Mouse (Mus musculus): ENCODE data around the gene Lmbr1l. TPM values are rescaled to one million over a fixed set of nuclear protein-coding genes. Genes with fewer than 3 reads are reported as not detected.

The Lmbr1l gene
- total RNA-seq, 2 experiments from 2014 or later, result 13.8 to 18.4 TPM

DNA sequence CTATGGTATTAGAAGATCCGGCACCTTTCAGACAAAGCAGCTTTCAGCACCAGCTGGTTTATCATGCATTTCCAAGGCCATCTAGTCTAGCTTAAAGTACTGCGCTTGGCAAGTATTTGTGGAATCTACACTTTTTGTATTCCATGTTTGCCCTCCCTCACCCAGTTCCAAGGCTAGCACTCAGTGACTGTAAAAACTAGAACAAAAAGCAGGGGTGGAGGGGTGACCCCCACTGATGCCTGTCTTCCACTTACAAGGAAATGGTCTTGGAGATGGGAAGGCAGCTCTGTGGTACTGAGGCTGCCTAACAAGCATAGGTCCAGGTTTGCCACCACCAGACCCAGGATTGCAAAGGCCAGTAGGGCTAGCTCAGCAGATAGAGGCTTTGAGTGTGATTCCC lies 15.4 kb downstream of the Lmbr1l start:
- intact Hi-C loops (cut with DNase I), result no loop called here
- DNase-seq (ENCODE audit: low spot score in 2 of 2), result no peak

DNA sequence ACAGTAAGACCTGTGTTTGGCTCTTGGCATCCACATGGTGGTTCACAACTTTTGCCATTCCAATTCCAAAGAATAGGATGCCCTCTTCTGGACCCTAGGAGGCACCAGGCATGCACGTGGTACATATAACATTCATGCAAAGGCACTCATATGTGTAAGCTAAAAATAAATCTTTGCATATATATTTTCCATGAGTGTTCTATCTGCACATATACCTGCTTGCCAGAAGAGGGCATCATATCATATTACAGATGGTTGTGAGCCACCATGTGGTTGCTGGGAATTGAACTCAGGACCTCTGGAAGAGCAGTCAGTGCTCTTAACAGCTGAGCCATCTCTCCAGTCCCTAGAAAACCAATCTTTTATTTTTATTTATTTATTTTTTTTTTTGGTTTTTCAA lies 16.5 kb downstream of the Lmbr1l start:
- no peak for DNase-seq (ENCODE audit: low spot score in 2 of 2)
- intact Hi-C loops (cut with DNase I), result no loop called here

DNA sequence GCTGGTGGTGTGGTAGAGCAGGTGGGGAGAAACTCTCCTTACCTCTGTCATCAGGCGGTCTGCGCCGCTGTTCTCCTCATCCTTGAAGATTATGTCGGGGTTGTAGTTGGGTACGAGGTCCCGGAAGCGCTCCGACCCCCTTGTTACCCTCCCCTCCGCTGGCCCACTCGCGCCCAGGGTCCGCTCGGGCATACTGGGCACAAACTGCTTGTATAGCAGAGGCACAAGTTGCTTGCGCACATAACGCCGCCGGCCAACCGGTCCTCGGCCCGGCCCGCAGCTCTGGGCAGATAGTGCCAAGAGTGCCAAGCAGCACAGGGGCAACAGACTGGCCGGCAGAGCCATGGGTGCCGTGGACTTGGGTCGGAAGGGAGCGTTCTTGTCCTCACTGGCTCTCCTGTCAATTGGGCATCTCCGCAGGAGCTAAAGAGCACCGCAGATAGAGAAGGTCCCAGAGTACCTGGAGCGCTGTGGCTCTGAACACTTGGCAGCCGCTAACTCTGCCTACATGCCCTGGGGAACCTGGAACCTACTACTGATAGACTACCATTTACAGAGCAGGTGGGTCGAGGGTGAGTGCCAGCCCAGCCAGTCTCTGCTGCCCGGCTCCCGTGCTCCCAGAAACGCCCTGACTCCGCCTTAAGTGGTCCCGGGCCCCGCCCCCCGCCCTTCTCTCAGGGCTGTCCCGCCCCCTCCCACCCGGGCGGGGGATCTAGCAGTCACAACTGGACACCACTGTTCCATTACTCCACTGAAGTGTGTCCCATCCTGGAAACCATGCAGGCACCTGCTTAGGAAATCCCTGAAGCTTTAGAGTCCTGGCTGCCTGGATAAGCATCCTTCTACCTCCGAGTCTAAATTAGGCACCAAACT lies 19.9 kb downstream of the Lmbr1l start, which contains the start of gene Dhh:
Gene Dhh, minus strand, starts transcription at position 613 of the 873 bp plus-strand sequence.
- no peak for DNase-seq (ENCODE audit: low spot score in 2 of 2)
- intact Hi-C loops (cut with DNase I), result no loop called here

DNA sequence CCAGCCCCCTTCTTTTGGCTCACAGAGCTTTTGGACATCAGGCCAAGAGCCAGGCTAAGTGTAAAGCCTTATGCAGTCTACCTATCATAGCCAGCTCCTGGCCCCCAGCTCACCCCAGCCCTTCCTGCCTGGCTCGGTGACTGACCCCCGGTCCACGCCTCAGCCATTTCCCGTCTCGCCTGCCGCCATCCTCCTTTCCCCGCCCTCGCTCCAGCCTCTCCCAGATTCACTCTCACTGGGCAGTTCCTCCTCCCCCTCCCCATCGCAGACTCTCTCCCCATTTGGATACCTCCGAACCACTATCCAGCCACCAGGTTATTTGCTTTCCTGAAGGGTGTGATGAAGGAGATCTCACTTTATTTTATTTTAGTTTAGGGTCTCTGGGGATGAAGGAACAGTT lies 20.5 kb downstream of the Lmbr1l start:
- no peak for DNase-seq (ENCODE audit: low spot score in 2 of 2)
- intact Hi-C loops (cut with DNase I), result no loop called here

- intact Hi-C loops (cut with DNase I), result no loop called here
- DNase-seq (ENCODE audit: low spot score in 2 of 2), result no peak
Observed at GRCm38 (mm10) chr15:98895635-98896589, 22.1 kb downstream of the Lmbr1l start.

DNA sequence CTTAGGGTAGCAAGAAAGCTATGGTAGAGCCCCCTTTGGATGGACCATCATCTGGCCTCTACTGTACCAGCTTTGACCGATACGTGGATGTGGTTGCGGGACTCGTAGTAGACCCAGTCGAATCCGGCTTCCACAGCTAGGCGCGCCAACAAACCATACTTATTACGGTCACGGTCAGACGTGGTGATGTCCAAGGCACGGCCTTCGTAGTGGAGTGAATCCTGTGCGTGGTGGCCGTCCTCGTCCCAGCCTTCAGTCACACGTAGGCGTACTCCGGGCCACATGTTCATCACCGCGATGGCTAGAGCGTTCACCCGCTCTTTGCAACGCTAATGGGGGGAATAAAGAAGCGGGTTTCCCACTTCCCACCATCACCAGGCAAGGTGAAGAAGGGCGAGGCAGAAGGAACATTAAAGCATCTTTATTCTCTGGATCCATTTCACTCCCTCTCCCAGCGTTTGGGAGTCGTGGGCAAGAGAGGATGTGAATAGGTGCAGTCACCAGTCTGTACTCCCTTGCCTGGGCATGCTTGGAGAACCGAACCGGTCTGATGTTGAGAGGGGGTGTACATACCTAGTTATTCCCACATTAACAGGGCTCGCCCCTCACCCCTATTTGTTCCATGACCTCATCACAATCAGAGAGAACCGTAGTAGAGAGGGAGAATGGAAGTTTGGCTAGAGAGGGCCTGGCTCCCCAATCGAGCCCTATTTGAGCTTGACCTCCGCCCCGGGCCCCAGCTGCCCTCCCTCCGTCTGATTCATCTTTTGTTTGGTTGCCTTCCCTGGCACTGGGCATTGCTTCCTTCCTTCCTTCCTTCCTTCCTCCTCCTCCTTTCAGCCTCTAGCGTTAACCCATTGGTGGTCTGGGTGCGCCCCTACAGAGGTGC lies 23.0 kb downstream of the Lmbr1l start:
- no peak for DNase-seq (ENCODE audit: low spot score in 2 of 2)
- intact Hi-C loops (cut with DNase I), result no loop called here

DNA sequence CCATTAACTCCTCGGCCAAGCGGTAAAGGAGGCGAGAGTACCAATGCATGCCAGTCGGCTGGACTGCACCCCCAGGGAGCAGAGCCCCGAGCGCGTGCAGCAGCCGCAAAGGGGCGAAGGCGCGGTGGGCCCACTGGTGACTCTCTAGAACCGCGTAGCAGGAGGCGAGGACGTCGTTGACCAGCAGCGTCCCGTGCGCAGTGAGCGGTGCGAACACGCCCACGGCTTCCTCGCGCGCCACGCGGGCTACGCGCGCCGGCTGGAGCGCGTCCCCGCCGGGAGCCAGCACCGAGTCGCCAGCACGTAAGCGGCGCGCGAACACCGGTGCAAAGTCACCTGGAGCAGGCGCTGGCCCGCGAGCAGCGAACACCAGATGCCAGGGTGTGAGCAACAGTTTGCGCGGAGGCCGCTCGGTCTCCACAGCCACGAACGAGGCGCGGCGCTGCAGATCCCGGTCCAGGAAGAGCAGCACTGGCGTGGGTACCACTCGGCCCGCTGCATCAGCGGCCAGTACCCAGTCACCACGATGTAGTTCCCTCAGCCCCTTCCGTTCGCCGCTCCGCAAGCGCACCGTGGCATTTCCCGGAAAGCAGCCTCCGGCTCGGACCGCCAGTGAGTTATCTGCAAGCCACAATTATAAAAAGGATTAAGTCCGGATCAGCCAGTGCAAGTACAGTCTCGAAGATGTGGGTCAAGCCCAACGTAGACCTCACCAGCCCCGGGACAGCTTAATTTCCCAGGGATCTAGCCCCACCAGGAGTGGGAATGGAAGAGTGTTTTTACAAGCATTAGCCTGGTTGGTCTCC lies 23.9 kb downstream of the Lmbr1l start, which contains the start of gene Rhebl1:
Gene Rhebl1, minus strand, starts transcription at position 601 of the 806 bp plus-strand sequence.
- intact Hi-C loops (cut with DNase I), result loop anchor here (2.0 kb wide), 1 partner anchor 35 kb away; no protein-coding TSS in a partner anchor
- DNase-seq (ENCODE audit: low spot score in 2 of 2), result peak; percentile 49 to 59

GRCm38 (mm10) chr15:98893036-98893435 lies 25.0 kb downstream of the Lmbr1l start:
- no peak for DNase-seq (ENCODE audit: low spot score in 2 of 2)
- intact Hi-C loops (cut with DNase I), result loop anchor here (2.0 kb wide), 1 partner anchor 36 kb away; no protein-coding TSS in a partner anchor

DNA sequence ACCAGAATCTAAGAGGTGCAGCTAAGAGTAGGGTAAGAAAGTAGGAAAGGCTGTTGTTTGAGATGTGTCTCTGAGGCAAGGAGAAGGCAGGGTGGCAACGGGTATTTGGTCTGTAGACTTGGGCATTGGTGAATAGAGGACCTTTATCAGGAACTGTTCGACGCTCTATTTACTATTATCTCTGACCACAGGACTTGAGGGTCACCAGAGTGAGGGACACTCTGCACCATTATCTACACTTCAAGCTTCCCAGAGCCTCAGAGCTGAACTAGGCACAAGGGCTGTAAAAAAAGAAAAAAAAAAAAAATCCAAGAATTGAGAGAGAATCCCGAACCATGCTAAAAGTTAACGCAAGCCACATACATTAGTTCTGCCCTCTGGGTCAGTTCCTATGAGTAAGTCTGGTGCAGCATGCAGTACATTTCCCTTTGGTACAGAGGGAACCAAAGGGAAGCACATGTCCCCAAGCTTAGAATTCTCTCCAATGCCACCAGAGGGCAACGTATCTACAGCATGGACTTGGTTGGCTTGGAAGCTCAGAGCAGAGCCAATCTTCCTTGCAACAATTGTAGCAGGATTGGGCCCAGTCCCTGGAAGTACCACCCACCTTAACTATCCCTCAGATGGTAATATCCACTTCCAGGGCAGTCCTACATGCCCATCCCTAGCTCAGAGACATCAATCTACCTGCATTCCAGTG lies 26.0 kb downstream of the Lmbr1l start:
- intact Hi-C loops (cut with DNase I), result loop anchor here (1.0 to 2.0 kb wide), 2 partner anchors 37 to 102 kb away; no protein-coding TSS in a partner anchor
- peak; percentile 64 to 83 for DNase-seq (ENCODE audit: low spot score in 2 of 2)

- intact Hi-C loops (cut with DNase I), result no loop called here
- DNase-seq (ENCODE audit: low spot score in 2 of 2), result no peak
Observed at GRCm38 (mm10) chr15:98891198-98891742, 26.8 kb downstream of the Lmbr1l start.

GRCm38 (mm10) chr15:98887526-98887925 lies 30.5 kb downstream of the Lmbr1l start:
- intact Hi-C loops (cut with DNase I), result loop anchor here (10.0 kb wide), 1 partner anchor 207 kb away; the partner anchor contains the start of gene Dnajc22
- no peak for DNase-seq (ENCODE audit: low spot score in 2 of 2)

GRCm38 (mm10) chr15:98886667-98887387 lies 31.2 kb downstream of the Lmbr1l start:
- intact Hi-C loops (cut with DNase I), result loop anchor here (10.0 kb wide), 1 partner anchor 208 kb away; the partner anchor contains the start of gene Dnajc22
- DNase-seq (ENCODE audit: low spot score in 2 of 2), result no peak

GRCm38 (mm10) chr15:98884106-98884505 lies 33.9 kb downstream of the Lmbr1l start:
- intact Hi-C loops (cut with DNase I), result loop anchor here (10.0 kb wide), 1 partner anchor 211 kb away; the partner anchor contains the start of gene Dnajc22

GRCm38 (mm10) chr15:98883661-98884060 lies 34.4 kb downstream of the Lmbr1l start:
- intact Hi-C loops (cut with DNase I), result loop anchor here (10.0 kb wide), 1 partner anchor 211 kb away; the partner anchor contains the start of gene Dnajc22
- no peak for DNase-seq (ENCODE audit: low spot score in 2 of 2)

More at GRCm38 (mm10) chr15:98884106-98884505, 33.9 kb downstream of the Lmbr1l start:
- DNase-seq (ENCODE audit: low spot score in 2 of 2), result no peak

DNA sequence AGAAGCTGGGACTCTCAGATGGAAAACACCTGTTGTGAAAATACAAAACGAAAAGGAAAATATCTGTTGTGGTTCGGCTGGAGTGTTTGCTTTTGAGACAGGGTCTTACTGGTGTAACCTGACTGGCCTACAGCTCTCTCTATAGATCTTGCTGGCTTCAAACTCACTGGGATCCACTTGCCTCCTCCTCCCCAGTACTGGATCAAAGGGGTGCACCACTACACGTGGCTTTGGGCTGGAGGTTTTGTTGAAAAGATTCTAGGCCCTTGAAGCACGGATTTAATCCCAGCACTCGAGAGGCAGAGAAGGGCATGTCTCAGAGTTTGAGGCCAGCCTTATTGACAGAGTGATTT lies 36.4 kb downstream of the Lmbr1l start:
- intact Hi-C loops (cut with DNase I), result loop anchor here (2.0 to 10.0 kb wide), 2 partner anchors 37 to 213 kb away; partner anchors contain the start of genes Dnajc22 and Lmbr1l
- DNase-seq (ENCODE audit: low spot score in 2 of 2), result no peak

- peak; percentile 87 to 97 for DNase-seq (ENCODE audit: low spot score in 2 of 2)
- intact Hi-C loops (cut with DNase I), result loop anchor here (2.0 to 10.0 kb wide), 2 partner anchors 38 to 214 kb away; partner anchors contain the start of genes Dnajc22 and Lmbr1l
Observed at GRCm38 (mm10) chr15:98880978-98881655, 36.9 kb downstream of the Lmbr1l start.

Data from left cerebral cortex, postnatal 25 days (tissue).